In the genomic region with DNA sequence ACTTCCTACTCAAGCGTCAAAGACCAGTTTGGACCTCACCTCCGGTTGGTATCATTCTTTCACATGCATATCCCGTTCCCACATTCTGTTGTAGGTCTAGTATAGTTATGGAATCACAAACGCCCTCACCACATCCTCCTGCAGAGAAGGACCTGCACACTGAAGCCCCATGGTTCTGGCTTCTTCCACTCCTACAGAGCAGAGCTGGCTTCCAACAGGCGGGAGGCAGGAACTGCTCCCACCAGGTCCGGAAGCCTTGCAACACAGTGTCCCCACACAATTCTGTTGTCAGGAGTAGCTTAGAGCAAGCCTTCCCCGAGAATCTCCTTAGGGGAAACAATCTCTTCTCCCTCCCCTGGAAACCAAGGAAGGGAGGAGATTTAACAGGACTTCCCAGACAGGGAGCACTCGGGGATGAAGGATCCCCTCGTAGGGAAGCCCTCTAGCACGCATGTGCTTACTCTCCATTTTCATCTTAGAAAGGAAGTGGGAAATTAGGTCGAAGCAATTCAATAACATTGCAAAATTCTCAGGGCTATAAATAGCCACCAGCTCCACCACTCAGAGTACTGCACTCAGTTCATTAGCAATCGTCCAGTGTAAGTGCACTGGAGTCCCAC, we compare ENCODE assay signal across 9 mouse cellular contexts. TPM values are rescaled to one million over a fixed set of nuclear protein-coding genes. Genes with fewer than 3 reads are reported as not detected.
DNase-seq lines count a peak whose midpoint lies in the region; ATAC-seq and TF ChIP-seq lines count a peak whose summit lies in the region.
"Had no signal": no experiment of that assay in that cellular context is flagged by ENCODE, and none has a peak within 500 bp of the region (broad histone marks: within the 10 kb centered on the region; RNA-seq: fewer than 3 reads in every experiment).

No protein-coding gene starts in this region.

- DNase-seq in cerebellum, postnatal 4 days (ENCODE audit: low spot score in 2 of 2): no peak
- no peak for DNase-seq in spleen, adult 2 months (ENCODE audit: low read depth in 1 of 2, low spot score in 2 of 2)
- no peak for DNase-seq in spleen, postnatal 4 days (ENCODE audit: low spot score in 2 of 2)
- peak; percentile 43 for DNase-seq in heart, postnatal 25 days (ENCODE audit: low spot score)
- peak; percentile 45 for DNase-seq in liver, postnatal 0 days
- DNase-seq in urinary bladder, postnatal 25 days (ENCODE audit: low spot score): no peak

- H3K9ac ChIP-seq in liver, postnatal 0 days (replicated peaks): 0 out of 2 replicates have a peak overlapping the region, but pooled peaks have one; percentile 30
- 0 out of 2 replicates have a peak overlapping the region, but pooled peaks have one; percentile 5 for H3K9ac ChIP-seq in stomach, embryonic 16.5 days (ENCODE audit: low read length)

- H3K4me2 ChIP-seq in liver, postnatal 0 days (ENCODE audit: low read depth, low read length): peak overlapping the region; percentile 62
- peak overlapping the region; percentile 28; the same call in 1 of the 2 replicates for H3K4me2 ChIP-seq in stomach, embryonic 16.5 days (ENCODE audit: low read depth, low read length)

- peak; percentile 62; the same call in 1 of the 2 replicates for TF ChIP-seq EP300 in liver, postnatal 0 days (IDR thresholded peaks at IDR 0.05; ENCODE audit: low read depth)

- intact Hi-C loops in heart, postnatal 25 days (cut with DNase I): no loop called here

- H3K27ac ChIP-seq in spleen, adult 2 months (ENCODE audit: insufficient read depth, low read length): peak overlapping the region; percentile 61
- H3K27ac ChIP-seq in liver, postnatal 0 days (ENCODE audit: low read depth): peak overlapping the region; percentile 88
- H3K27ac ChIP-seq in stomach, embryonic 16.5 days (ENCODE audit: low read length): peak overlapping the region; percentile 77

- H3K4me3 ChIP-seq in spleen, adult 2 months (ENCODE audit: extremely low read depth, insufficient read depth, insufficient read length): no peak overlapping the region; the same call in 1 of the 2 replicates
- 0 out of 2 replicates have a peak overlapping the region, but pooled peaks have one; percentile 10 for H3K4me3 ChIP-seq in liver, postnatal 0 days (ENCODE audit: low read depth, low read length)
- H3K4me3 ChIP-seq in stomach, embryonic 16.5 days (replicated peaks; ENCODE audit: low read length): no peak overlapping the region

- H3K36me3 ChIP-seq in spleen, adult 2 months (ENCODE audit: control insufficient read depth, insufficient read depth, low read length): peaks cover 5% of the 10 kb centered on the region
- no peaks in the 10 kb centered on the region for H3K36me3 ChIP-seq in liver, postnatal 0 days (replicated peaks; ENCODE audit: insufficient read depth, low read length)
- peaks cover under 1% of the 10 kb centered on the region; the same call in 1 of the 2 replicates for H3K36me3 ChIP-seq in stomach, embryonic 16.5 days (ENCODE audit: control insufficient read depth, insufficient read depth, low read length)

- TF ChIP-seq CTCF in spleen, adult 2 months (IDR thresholded peaks at IDR 0.05; ENCODE audit: extremely low read depth, insufficient read depth, insufficient read length, insufficient replicate concordance): no peak
- TF ChIP-seq CTCF in liver, postnatal 0 days (IDR thresholded peaks at IDR 0.05; ENCODE audit: low read depth): no peak

- TF ChIP-seq POLR2A in spleen, adult 2 months (IDR thresholded peaks at IDR 0.05; ENCODE audit: low read depth, low read length): no peak

- H3K4me1 ChIP-seq in spleen, adult 2 months (ENCODE audit: control insufficient read depth, insufficient read depth, insufficient read length): peaks cover 32% of the 10 kb centered on the region; the same call in 1 of the 2 replicates
- H3K4me1 ChIP-seq in liver, postnatal 0 days (ENCODE audit: insufficient read depth): peaks cover 78% of the 10 kb centered on the region
- H3K4me1 ChIP-seq in stomach, embryonic 16.5 days (ENCODE audit: control insufficient read depth, insufficient read depth, low read length): peaks cover 65% of the 10 kb centered on the region

- no peaks in the 10 kb centered on the region for H3K27me3 ChIP-seq in spleen, adult 2 months (ENCODE audit: control insufficient read depth, insufficient read depth, low read length)
- H3K27me3 ChIP-seq in liver, postnatal 0 days (ENCODE audit: insufficient read depth, low read length): no peaks in the 10 kb centered on the region
- H3K27me3 ChIP-seq in stomach, embryonic 16.5 days (ENCODE audit: control insufficient read depth, insufficient read depth, low read length): no peaks in the 10 kb centered on the region

- no peaks in the 10 kb centered on the region for H3K9me3 ChIP-seq in liver, postnatal 0 days (ENCODE audit: low read length)
- no peaks in the 10 kb centered on the region for H3K9me3 ChIP-seq in stomach, embryonic 16.5 days (replicated peaks; ENCODE audit: control insufficient read depth, low read length)

- 20% methylated on average over 12 of the region's 12 CpGs for WGBS in spleen, adult 2 months
- WGBS in liver, postnatal 0 days (ENCODE audit: insufficient replicate concordance): 24% methylated on average over 12 of the region's 12 CpGs
- WGBS in stomach, embryonic 16.5 days: 54% methylated on average over 12 of the region's 12 CpGs

- 0 out of 2 replicates have a peak, but pooled peaks have one; percentile 23 for ATAC-seq in cerebellum, adult (ENCODE audit: insufficient number of reproducible peaks, low FRiP score, low TSS enrichment)
- ATAC-seq in liver, postnatal 0 days: peak; percentile 68
- ATAC-seq in stomach, embryonic 16.5 days (ENCODE audit: insufficient read depth, low FRiP score): no peak; the same call in 1 of the 2 replicates

RNA-seq across cellular contexts. Expression of a gene that starts 5.6 kb away (rescaled TPM):
- polyA plus RNA-seq in spleen, adult 2 months (2012; rRNA removed): 62.3 and 91.0 TPM in 2 replicates
- total RNA-seq in heart, postnatal 25 days (2021): 10 to 100 TPM; 18.8 to 20.5 TPM
- 11.0 and 12.3 TPM in 2 replicates for polyA plus RNA-seq in liver, postnatal 0 days (2015; fragmentation: Nextera tagmentation; extraction: Ambion mirVana)
- polyA plus RNA-seq in stomach, embryonic 16.5 days (2015; fragmentation: Nextera tagmentation; extraction: Ambion mirVana): 56.0 and 59.1 TPM in 2 replicates

RNA-seq across cellular contexts. Expression of a gene that starts 33.0 kb away (rescaled TPM):
- 77.7 and 99.2 TPM in 2 replicates for polyA plus RNA-seq in spleen, adult 2 months (2012; rRNA removed)
- 10 to 100 TPM; 18.3 to 21.4 TPM for total RNA-seq in heart, postnatal 25 days (2021)
- polyA plus RNA-seq in liver, postnatal 0 days (2015; fragmentation: Nextera tagmentation; extraction: Ambion mirVana): 29.3 and 30.5 TPM in 2 replicates
- 67.3 and 68.9 TPM in 2 replicates for polyA plus RNA-seq in stomach, embryonic 16.5 days (2015; fragmentation: Nextera tagmentation; extraction: Ambion mirVana)

RNA-seq across cellular contexts. Expression of a gene that starts 47.9 kb away (rescaled TPM):
- polyA plus RNA-seq in spleen, adult 2 months (2012; rRNA removed): 0.13 TPM in 1 of 2 replicates, not detected in the other
- total RNA-seq in heart, postnatal 25 days (2021): not detected
- polyA plus RNA-seq in liver, postnatal 0 days (2015; fragmentation: Nextera tagmentation; extraction: Ambion mirVana): not detected in 2 replicates
- 0.64 and 0.87 TPM in 2 replicates for polyA plus RNA-seq in stomach, embryonic 16.5 days (2015; fragmentation: Nextera tagmentation; extraction: Ambion mirVana)
- polyA plus RNA-seq: C2C12 had no signal

Comparison
In these comparisons a context has a peak if more than half of its experiments do, and no peak if none do; other contexts are left out.
1. DNase-seq: peak in heart, postnatal 25 days (single experiment) and liver, postnatal 0 days (single experiment); none in cerebellum, postnatal 4 days (0 of 2), spleen, adult 2 months (0 of 2), spleen, postnatal 4 days (0 of 2) and urinary bladder, postnatal 25 days (single experiment).
2. Peak in every context shown above with its lines, with median percentiles within 50 percentile points of each other: H3K27ac ChIP-seq.